Mouse (Mus musculus): Measurements from ENCODE around the gene Myo18a. TPM values are rescaled to one million over a fixed set of nuclear protein-coding genes. Genes with fewer than 3 reads are reported as not detected.

Myo18a gene
- polyA plus RNA-seq, 1 experiment from 2014 or later, result 24.6 TPM

DNA sequence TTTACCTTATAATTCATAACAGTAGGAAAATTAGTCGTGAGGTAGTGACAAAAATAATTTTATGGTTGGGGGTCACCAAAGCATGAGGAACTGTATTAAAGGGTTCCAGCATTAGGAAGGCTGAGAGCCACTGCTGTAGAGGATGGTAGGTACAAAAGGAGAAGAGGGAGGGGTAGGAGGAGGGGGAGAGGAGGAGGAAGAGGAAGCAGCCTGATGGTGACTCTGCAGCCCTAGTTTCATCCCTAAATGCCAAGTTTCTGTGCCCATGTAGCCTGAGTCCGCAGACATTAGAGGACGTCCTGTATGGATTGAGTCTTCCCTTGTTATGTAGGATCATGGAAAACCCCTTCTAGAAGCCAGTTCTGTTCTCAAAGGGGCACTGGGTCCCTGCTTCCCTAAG is 110.1 kb downstream of the Myo18a start:
- Histone ChIP-seq H3K36me3 (no peaks in the 10 kb centered on the region), H3K27me3 (ENCODE audit: low read depth, poor library complexity, severe bottlenecking) (peaks cover 77% of the 10 kb centered on the region), H3K9me3 (replicated peaks) (no peaks in the 10 kb centered on the region), H3K4me1 (peaks cover 65% of the 10 kb centered on the region), H3K27ac (replicated peaks) (no peak overlapping the region), H3K4me3 (0 out of 2 replicates have a peak overlapping the region, but pooled peaks have one; percentile 33)
- 45% methylated on average over 3 of the region's 3 CpGs for WGBS
- DNase-seq (ENCODE audit: low spot score), result no peak

DNA sequence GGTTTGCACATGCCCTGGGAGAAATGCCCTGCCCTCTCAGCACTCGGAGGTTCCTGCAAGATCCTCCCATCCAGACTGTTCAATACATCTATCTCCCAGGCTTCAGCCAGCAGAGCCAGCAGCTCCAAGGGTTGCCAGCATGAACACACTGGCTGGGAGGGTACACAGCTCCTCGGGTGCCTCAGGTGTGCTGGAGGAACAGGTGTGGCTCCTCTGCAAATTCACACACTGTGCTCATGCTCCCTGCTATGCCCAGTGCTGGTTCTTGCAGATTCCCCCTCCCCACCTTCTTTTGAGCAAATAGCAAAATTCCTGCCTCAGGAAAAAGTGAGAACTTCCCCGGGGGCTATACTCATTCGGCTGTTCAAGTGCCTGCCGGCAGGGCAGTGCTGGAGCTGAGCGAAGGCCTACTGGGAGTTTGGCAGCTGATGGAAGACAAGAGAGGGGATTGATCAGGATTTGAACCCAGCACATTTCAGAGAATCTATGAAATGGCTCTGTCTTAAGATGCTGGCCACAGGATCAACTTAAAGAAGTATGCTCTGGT is 111.7 kb downstream of the Myo18a start:
- WGBS, result 72% methylated on average over 6 of the region's 6 CpGs
- H3K9me3 ChIP-seq (replicated peaks), result no peaks in the 10 kb centered on the region
- peaks cover 53% of the 10 kb centered on the region for H3K4me1 ChIP-seq
- no peak for DNase-seq (ENCODE audit: low spot score)
- no peaks in the 10 kb centered on the region for H3K36me3 ChIP-seq
- peaks cover 69% of the 10 kb centered on the region for H3K27me3 ChIP-seq (ENCODE audit: low read depth, poor library complexity, severe bottlenecking)
- H3K27ac ChIP-seq (replicated peaks), result peak overlapping the region; percentile 49; the same call in 1 of the 2 replicates
- no peak overlapping the region for H3K4me3 ChIP-seq

DNA sequence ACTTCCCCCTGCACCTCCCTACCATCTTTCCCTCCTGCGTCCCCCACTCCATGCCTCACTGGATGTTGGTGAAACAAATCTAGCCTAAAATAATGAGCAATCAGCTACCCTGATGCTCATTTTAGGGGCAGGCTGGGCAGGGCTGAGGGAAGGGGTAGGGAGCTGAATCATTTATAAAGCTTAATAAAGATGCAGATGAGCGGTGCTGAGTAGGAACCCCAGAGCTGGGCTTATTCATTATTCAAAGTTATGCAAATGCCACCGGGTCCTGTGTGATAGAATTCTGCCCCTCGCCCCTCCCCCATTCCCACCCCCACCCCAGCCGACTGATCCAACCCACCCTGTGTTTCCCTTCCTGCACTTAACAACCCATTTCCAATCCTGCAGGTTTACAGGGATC is 112.2 kb downstream of the Myo18a start:
- peaks cover 53% of the 10 kb centered on the region for H3K4me1 ChIP-seq
- H3K27me3 ChIP-seq (ENCODE audit: low read depth, poor library complexity, severe bottlenecking), result peaks cover 70% of the 10 kb centered on the region
- peak overlapping the region; percentile 49; the same call in 1 of the 2 replicates for H3K27ac ChIP-seq (replicated peaks)
- no peaks in the 10 kb centered on the region for H3K9me3 ChIP-seq (replicated peaks)
- no peaks in the 10 kb centered on the region for H3K36me3 ChIP-seq
- 55% methylated on average over 5 of the region's 5 CpGs for WGBS
- no peak overlapping the region for H3K4me3 ChIP-seq
- no peak for DNase-seq (ENCODE audit: low spot score)

DNA sequence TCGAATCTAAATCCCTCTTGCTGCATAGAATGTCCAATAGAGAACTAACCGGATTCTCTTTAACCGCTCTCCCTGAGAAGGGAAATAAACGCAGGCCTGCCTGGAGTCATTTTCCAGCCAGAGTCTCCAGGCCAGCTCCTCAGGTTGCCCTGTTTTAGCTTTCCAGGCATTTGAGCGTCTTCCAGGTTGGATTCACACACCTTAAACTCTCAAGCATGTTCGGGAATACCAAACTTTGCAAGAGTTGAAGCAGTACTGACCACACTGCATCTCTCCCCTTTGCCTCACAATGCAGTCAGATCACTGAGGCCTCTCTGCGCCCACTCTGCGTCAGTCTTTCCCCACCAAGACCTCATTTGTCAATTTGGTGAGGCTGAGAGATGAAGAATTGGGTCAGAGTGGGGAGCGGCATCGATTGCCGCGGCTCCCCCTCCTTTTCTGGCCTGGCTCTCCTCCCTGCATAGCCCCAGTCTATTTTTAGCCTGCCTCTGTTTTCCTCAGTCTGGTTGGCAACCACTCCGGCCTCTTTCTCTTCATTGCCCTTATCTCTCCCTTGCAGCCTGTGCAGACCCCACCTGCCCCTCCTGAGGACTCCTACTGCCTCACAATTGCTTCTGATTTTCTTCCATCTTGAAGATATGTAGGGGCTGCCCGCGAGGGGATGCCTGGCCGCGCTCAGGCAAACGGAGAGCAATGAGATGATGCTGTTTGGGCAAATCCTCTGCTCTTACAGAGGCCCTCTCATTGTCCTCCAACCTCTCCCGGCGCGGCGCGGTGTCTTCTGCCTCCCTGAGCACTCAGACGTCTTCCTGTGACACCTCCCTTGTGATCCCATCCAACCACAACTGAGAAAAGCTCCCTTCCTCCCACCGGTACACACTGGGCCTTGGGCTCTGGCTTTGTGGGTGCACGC is 113.1 kb downstream of the Myo18a start:
- H3K27me3 ChIP-seq (ENCODE audit: low read depth, poor library complexity, severe bottlenecking), result peaks cover 69% of the 10 kb centered on the region
- no peak for DNase-seq (ENCODE audit: low spot score)
- 62% methylated on average over 26 of the region's 26 CpGs for WGBS

DNA sequence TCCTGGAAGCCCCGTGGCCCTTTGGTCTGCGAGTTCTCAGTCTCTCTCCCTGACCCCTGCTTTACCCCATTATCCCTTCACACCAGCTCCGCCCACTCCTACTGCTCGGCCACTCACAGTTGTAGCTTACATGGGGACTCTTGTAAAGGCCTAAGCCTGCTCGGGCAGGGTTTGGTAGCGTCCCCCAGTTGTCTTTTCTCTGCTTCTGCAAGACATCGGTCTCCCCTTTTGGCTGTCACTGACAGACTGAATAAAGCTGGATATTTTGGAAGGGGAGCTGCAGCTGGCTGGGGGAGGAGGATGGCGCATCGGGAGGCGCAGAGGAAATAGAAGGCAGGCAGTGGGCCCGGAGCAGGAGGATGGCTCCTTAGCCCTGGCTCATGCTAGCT is 113.7 kb downstream of the Myo18a start:
- WGBS, result 45% methylated on average over 11 of the region's 11 CpGs
- H3K27me3 ChIP-seq (ENCODE audit: low read depth, poor library complexity, severe bottlenecking), result peaks cover 71% of the 10 kb centered on the region
- DNase-seq (ENCODE audit: low spot score), result peak; percentile 39
- no peaks in the 10 kb centered on the region for H3K36me3 ChIP-seq
- peak overlapping the region; percentile 78 for H3K27ac ChIP-seq (replicated peaks)
- no peaks in the 10 kb centered on the region for H3K9me3 ChIP-seq (replicated peaks)
- peak overlapping the region; percentile 19; the same call in 1 of the 2 replicates for H3K4me3 ChIP-seq
- peaks cover 50% of the 10 kb centered on the region for H3K4me1 ChIP-seq

More for the DNA sequence above, 113.1 kb downstream of the Myo18a start:
- Histone ChIP-seq H3K4me3 (peak overlapping the region; percentile 19; the same call in 1 of the 2 replicates), H3K9me3 (replicated peaks) (no peaks in the 10 kb centered on the region), H3K4me1 (peaks cover 51% of the 10 kb centered on the region), H3K36me3 (no peaks in the 10 kb centered on the region), H3K27ac (replicated peaks) (peak overlapping the region; percentile 78)

DNA sequence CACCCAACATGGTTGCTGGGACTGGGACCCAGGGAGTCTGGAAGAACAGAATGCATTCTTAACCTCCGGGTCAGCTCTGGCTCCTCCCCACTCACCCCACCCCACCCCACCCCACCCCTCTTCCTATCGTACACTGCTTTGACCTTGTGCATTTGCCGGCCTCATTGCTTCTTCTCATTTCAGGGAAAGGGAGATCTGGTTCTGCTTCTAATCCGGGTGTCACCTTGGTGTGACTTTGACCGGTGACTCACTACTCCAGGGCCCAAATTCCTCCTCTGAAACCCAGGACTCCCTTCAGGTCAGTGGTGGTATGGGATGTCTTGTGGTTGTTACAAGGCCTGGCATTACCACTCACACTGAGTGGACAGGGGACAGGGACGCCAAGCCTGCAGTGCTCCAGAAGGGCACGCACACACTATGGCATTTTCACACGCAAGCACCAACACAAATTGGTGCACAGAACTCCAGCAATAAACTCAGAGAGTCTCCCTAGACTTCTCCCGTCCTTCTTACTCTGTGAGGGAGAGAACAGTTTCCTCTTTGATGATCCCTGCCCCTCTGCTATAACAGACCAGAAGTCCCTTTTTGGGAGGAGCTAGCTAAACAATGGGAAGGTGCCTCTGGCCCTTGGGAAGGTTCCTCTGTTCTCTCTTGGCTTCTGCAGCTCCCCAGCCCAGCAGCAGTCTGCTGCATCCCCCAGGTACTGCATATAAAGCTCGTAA is 121.6 kb downstream of the Myo18a start:
- Histone ChIP-seq H3K4me3 (peak overlapping the region; percentile 28), H3K27me3 (ENCODE audit: low read depth, poor library complexity, severe bottlenecking) (peaks cover 71% of the 10 kb centered on the region), H3K27ac (replicated peaks) (peak overlapping the region; percentile 80), H3K9me3 (replicated peaks) (no peaks in the 10 kb centered on the region), H3K36me3 (0 out of 2 replicates have a peak, but pooled peaks cover 5% of the 10 kb centered on the region), H3K4me1 (peaks cover 65% of the 10 kb centered on the region)
- WGBS, result 34% methylated on average over 10 of the region's 10 CpGs
- DNase-seq (ENCODE audit: low spot score), result peak; percentile 43

DNA sequence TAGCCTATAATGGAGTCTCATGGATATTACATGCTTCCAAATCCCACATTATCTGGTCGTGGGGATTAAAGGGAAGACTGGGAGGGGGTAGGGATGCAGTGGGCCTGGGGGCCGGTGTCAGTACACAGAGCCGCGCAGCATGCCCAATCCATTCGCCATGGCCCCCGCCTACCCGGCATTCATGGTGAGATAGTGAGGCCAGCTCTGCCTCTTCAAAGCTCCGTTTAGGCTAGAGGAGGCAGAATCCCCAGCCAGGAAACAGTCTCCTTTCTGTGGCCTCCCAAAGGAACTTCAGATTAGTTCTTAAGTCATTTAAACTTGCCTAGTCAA is 122.2 kb downstream of the Myo18a start:
- WGBS, result 33% methylated on average over 8 of the region's 8 CpGs
- 0 out of 2 replicates have a peak, but pooled peaks cover 5% of the 10 kb centered on the region for H3K36me3 ChIP-seq
- H3K27ac ChIP-seq (replicated peaks), result peak overlapping the region; percentile 80
- peaks cover 66% of the 10 kb centered on the region for H3K4me1 ChIP-seq
- H3K9me3 ChIP-seq (replicated peaks), result no peaks in the 10 kb centered on the region
- peak overlapping the region; percentile 28 for H3K4me3 ChIP-seq
- peaks cover 68% of the 10 kb centered on the region for H3K27me3 ChIP-seq (ENCODE audit: low read depth, poor library complexity, severe bottlenecking)
- DNase-seq (ENCODE audit: low spot score), result peak; percentile 86

DNA sequence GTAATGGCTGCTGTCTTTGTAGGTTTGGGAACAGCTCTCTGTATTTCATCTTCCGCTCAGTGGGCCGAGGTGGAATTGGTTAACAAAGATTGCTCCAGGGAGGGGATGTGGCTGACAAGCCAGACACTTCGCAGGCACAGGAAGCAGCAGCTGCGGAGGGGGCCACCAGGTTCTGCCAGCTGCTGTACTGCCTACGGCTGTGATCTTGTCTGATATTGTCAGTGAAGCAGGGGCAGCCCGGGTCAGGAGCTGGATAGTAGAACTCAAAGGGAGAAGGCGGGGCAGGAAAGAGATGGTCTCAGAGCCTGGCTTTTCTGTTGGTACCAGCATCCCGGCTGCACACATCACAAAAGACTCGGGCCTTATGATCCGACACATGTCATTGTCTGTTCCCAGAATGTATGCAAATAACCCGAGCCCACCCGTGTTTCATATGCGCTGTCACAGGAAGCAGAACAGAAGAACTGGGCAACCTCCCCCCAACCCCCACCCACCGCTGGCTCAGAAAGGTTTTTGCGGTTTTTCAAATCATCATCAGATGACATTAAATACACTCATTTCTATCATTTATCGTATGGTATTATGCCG is 124.4 kb downstream of the Myo18a start:
- 40% methylated on average over 17 of the region's 17 CpGs for WGBS
- Histone ChIP-seq H3K9me3 (replicated peaks) (no peaks in the 10 kb centered on the region), H3K27ac (replicated peaks) (peak overlapping the region; percentile 80), H3K4me1 (peaks cover 75% of the 10 kb centered on the region), H3K36me3 (0 out of 2 replicates have a peak, but pooled peaks cover 2% of the 10 kb centered on the region), H3K4me3 (peak overlapping the region; percentile 23; the same call in 1 of the 2 replicates), H3K27me3 (ENCODE audit: low read depth, poor library complexity, severe bottlenecking) (peaks cover 59% of the 10 kb centered on the region)
- peak; percentile 65 for DNase-seq (ENCODE audit: low spot score)

DNA sequence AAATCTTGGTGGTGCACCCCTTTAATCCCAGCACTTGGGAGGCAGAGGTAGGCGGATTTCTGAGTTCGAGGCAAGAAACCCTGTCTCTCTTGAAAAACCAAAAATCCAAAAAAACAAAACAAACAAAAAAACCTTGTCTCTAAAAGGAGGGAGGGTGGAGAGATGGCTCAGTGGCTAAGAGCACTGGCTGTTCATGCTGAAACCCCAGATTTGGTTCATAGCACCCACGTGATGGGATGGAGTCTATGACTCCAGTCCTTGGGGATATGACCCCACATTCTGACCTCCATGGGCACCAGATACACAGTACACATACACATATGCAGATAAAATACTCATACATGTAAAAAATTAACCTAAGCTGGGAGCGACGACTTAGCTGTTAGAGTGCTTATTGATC is 125.8 kb downstream of the Myo18a start:
- Histone ChIP-seq H3K4me3 (no peak overlapping the region), H3K27ac (replicated peaks) (no peak overlapping the region), H3K9me3 (replicated peaks) (no peaks in the 10 kb centered on the region), H3K36me3 (no peaks in the 10 kb centered on the region), H3K4me1 (peaks cover 82% of the 10 kb centered on the region), H3K27me3 (ENCODE audit: low read depth, poor library complexity, severe bottlenecking) (peaks cover 45% of the 10 kb centered on the region)
- 95% methylated on average over 5 of the region's 5 CpGs for WGBS
- DNase-seq (ENCODE audit: low spot score), result no peak

DNA sequence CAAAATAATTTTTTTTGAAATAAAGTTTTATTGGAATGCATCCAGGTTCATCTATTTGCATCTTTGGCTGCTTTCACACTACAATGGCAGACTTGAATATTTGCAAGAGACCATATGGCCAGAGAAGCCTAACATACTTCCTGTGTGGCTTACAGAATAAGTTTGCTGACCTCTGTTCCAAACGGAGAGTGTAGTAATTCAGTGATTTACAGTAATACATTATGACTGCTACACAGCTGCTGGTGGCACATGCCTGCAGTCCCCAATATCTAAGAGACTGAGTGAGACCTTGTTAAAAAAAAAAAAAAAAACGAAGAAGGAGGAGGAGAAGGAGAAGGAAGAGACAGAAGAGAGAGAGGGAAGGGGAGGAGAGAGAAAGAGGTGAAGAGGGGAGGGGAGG is 126.4 kb downstream of the Myo18a start:
- peaks cover 45% of the 10 kb centered on the region for H3K27me3 ChIP-seq (ENCODE audit: low read depth, poor library complexity, severe bottlenecking)
- WGBS, result 71% methylated on average over 1 of the region's 2 CpGs

DNA sequence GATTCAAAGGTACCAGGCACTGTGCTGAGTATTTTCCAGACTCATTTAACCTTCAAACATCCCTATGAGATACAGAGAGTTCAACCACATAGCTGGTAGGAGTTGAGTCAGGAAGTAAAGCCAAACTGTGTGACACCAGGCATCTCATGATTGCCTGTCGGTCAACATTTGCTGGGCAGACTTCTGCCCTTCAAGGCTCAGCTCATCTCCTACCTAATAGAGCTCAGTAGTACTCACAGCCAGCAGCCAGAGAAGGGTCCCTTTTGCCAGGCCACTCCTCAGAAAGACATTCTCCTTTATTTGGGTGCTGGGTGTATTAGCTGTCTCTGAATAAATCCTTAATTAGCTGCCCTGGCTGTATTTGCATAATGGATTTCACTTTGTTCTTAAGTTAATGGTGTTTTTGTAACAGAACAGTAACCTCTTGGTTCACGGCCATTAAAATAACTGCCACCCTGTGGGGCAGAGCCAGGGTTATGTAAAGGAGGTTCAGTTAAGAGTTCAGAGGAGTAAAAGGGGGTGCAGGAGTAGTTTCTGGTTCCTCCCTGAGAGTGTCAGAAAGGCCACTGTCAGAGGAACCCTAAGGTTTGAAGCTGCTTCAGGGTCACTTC is 127.7 kb downstream of the Myo18a start:
- Histone ChIP-seq H3K36me3 (no peaks in the 10 kb centered on the region), H3K27ac (replicated peaks) (0 out of 2 replicates have a peak overlapping the region, but pooled peaks have one; percentile 5), H3K4me3 (no peak overlapping the region), H3K27me3 (ENCODE audit: low read depth, poor library complexity, severe bottlenecking) (peaks cover 52% of the 10 kb centered on the region), H3K4me1 (peaks cover 82% of the 10 kb centered on the region), H3K9me3 (replicated peaks) (no peaks in the 10 kb centered on the region)
- WGBS, result 69% methylated on average over 2 of the region's 2 CpGs
- no peak for DNase-seq (ENCODE audit: low spot score)

More for the DNA sequence above, 126.4 kb downstream of the Myo18a start:
- Histone ChIP-seq H3K36me3 (no peaks in the 10 kb centered on the region), H3K4me3 (no peak overlapping the region), H3K27ac (replicated peaks) (no peak overlapping the region), H3K4me1 (peaks cover 82% of the 10 kb centered on the region), H3K9me3 (replicated peaks) (no peaks in the 10 kb centered on the region)
- DNase-seq (ENCODE audit: low spot score), result no peak

DNA sequence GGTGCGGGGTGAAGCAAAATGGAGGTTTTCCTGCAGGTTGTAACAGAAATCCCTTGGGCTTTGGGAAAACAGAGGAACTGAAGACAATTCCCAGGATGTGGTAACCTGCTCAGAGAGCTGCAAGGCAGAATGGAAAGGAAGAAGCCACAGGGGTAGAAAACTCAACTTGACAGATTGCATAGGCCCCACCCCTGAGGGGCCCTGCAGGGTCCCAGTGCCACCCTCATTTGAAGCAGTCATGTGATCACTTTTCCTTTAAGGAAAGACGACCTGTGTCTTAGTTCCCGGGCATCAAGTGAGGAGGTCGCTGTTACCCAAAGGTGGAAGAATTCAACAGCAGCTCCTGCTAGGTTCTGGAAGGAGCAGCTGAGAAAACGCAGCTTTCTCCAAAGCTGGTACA is 129.8 kb downstream of the Myo18a start:
- no peak for DNase-seq (ENCODE audit: low spot score)
- 5% methylated on average over 5 of the region's 5 CpGs for WGBS
- H3K4me3 ChIP-seq, result peak overlapping the region; percentile 44
- peak overlapping the region; percentile 94 for H3K27ac ChIP-seq (replicated peaks)
- no peaks in the 10 kb centered on the region for H3K9me3 ChIP-seq (replicated peaks)
- no peaks in the 10 kb centered on the region for H3K36me3 ChIP-seq
- peaks cover 53% of the 10 kb centered on the region for H3K27me3 ChIP-seq (ENCODE audit: low read depth, poor library complexity, severe bottlenecking)
- H3K4me1 ChIP-seq, result peaks cover 82% of the 10 kb centered on the region

All from midbrain, embryonic 10.5 days (tissue).